Mouse (Mus musculus): Measurements from ENCODE around the gene Olfr560. TPM values are rescaled to one million over a fixed set of nuclear protein-coding genes. Genes with fewer than 3 reads are reported as not detected.

Gene Olfr560
- polyA plus RNA-seq, 1 experiment from 2014 or later: not detected

DNA sequence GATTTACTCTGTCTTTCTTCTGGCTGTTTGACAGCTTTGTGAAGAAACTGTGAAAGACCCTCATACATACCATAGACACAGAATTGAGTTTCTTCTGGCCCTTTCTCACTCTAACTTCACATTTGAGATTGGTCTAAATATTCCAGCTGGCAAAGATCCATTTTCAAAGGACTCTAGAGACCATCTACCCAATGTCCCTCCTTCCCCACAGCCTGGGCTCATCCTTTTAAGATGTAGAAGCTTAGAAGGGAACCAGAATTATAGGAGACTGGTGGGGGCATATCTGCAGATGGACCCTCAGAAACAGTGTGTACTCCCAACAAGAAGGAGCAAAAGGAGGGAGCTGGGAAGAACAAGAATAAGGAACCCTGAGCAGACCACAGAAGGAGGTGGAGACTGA, 57.3 kb downstream of the Olfr560 start, which contains the start of gene Olfr558:
Gene Olfr558, plus strand, starts transcription at position 301 of the 400 bp plus-strand sequence.
- H3K9ac ChIP-seq (ENCODE audit: low read length): no peak within 1 kb of the TSS
- H3K4me3 ChIP-seq (ENCODE audit: control insufficient read depth in 1 of 2, insufficient read depth in 1 of 2, low read depth in 1 of 2, low read length in 2 of 2): no peak within 1 kb of the TSS
- no peak within 1 kb of the TSS for H3K27ac ChIP-seq (replicated peaks in 1 of 2; ENCODE audit: control insufficient read depth in 1 of 2, insufficient read depth in 1 of 2, low read depth in 2 of 2, low read length in 2 of 2)
- H3K27me3 ChIP-seq (ENCODE audit: control insufficient read depth, insufficient read depth, low read length): no peaks in the 10 kb centered on the region
- ATAC-seq (ENCODE audit: insufficient number of reproducible peaks, insufficient read depth, low FRiP score, low read depth): no peak
- H3K36me3 ChIP-seq (ENCODE audit: control insufficient read depth, insufficient read depth, low read length): no peaks in the 10 kb centered on the region
- H3K4me2 ChIP-seq (ENCODE audit: low read length): no peak within 1 kb of the TSS
- no peaks in the 10 kb centered on the region for H3K4me1 ChIP-seq (ENCODE audit: control insufficient read depth in 2 of 2, insufficient read depth in 2 of 2, low read length in 2 of 2)
- H3K9me3 ChIP-seq (ENCODE audit: control insufficient read depth, low read length): no peaks in the 10 kb centered on the region

Other genes with a start within 250 kb of the Olfr560 start
- not detected in 2 replicates for gene Olfr547, start 224.6 kb downstream of the Olfr560 start, polyA plus RNA-seq (2014; fragmentation: Nextera tagmentation; extraction: Ambion mirVana)
- gene Olfr548-ps1, start 218.5 kb downstream of the Olfr560 start, polyA plus RNA-seq (2014; fragmentation: Nextera tagmentation; extraction: Ambion mirVana): not detected in 2 replicates
- gene Olfr549, start 209.5 kb downstream of the Olfr560 start, polyA plus RNA-seq (2014; fragmentation: Nextera tagmentation; extraction: Ambion mirVana): not detected in 2 replicates
- 0.57 and 0.96 TPM in 2 replicates for gene Trim21, start 193.9 kb downstream of the Olfr560 start, polyA plus RNA-seq (2014; fragmentation: Nextera tagmentation; extraction: Ambion mirVana)
- gene Olfr550, start 187.9 kb downstream of the Olfr560 start, polyA plus RNA-seq (2014; fragmentation: Nextera tagmentation; extraction: Ambion mirVana): not detected in 2 replicates
- not detected in 2 replicates for gene Olfr551, start 167.5 kb downstream of the Olfr560 start, polyA plus RNA-seq (2014; fragmentation: Nextera tagmentation; extraction: Ambion mirVana)
- not detected in 2 replicates for gene Olfr552, start 161.6 kb downstream of the Olfr560 start, polyA plus RNA-seq (2014; fragmentation: Nextera tagmentation; extraction: Ambion mirVana)
- not detected in 2 replicates for gene Olfr553, start 141.1 kb downstream of the Olfr560 start, polyA plus RNA-seq (2014; fragmentation: Nextera tagmentation; extraction: Ambion mirVana)
- gene Olfr554, start 120.9 kb downstream of the Olfr560 start, polyA plus RNA-seq (2014; fragmentation: Nextera tagmentation; extraction: Ambion mirVana): not detected in 2 replicates
- not detected in 2 replicates for gene Olfr555, start 100.5 kb downstream of the Olfr560 start, polyA plus RNA-seq (2014; fragmentation: Nextera tagmentation; extraction: Ambion mirVana)
- gene Olfr556, start 94.5 kb downstream of the Olfr560 start, polyA plus RNA-seq (2014; fragmentation: Nextera tagmentation; extraction: Ambion mirVana): not detected in 2 replicates
- 13.5 and 16.3 TPM in 2 replicates for gene Trim68, start 72.0 kb downstream of the Olfr560 start, polyA plus RNA-seq (2014; fragmentation: Nextera tagmentation; extraction: Ambion mirVana)
- gene Olfr557, start 63.5 kb downstream of the Olfr560 start, polyA plus RNA-seq (2014; fragmentation: Nextera tagmentation; extraction: Ambion mirVana): not detected in 2 replicates
- gene Olfr558, start 57.2 kb downstream of the Olfr560 start, polyA plus RNA-seq (2014; fragmentation: Nextera tagmentation; extraction: Ambion mirVana): 0.20 and 0.30 TPM in 2 replicates
- gene Olfr33, start 40.3 kb downstream of the Olfr560 start, polyA plus RNA-seq (2014; fragmentation: Nextera tagmentation; extraction: Ambion mirVana): not detected in 2 replicates
- 0.12 TPM in 1 of 2 replicates, not detected in the other for gene Olfr559, start 31.9 kb downstream of the Olfr560 start, polyA plus RNA-seq (2014; fragmentation: Nextera tagmentation; extraction: Ambion mirVana)
- gene Olfr78, start 105 bp upstream of the Olfr560 start, polyA plus RNA-seq (2014; fragmentation: Nextera tagmentation; extraction: Ambion mirVana): not detected in 2 replicates
- not detected in 2 replicates for gene Olfr561, start 11.9 kb upstream of the Olfr560 start, polyA plus RNA-seq (2014; fragmentation: Nextera tagmentation; extraction: Ambion mirVana)
- not detected in 2 replicates for gene Olfr564, start 44.1 kb upstream of the Olfr560 start, polyA plus RNA-seq (2014; fragmentation: Nextera tagmentation; extraction: Ambion mirVana)
- not detected in 2 replicates for gene Olfr566, start 99.4 kb upstream of the Olfr560 start, polyA plus RNA-seq (2014; fragmentation: Nextera tagmentation; extraction: Ambion mirVana)
- not detected in 2 replicates for gene Olfr568, start 117.8 kb upstream of the Olfr560 start, polyA plus RNA-seq (2014; fragmentation: Nextera tagmentation; extraction: Ambion mirVana)
- gene Olfr569, start 131.5 kb upstream of the Olfr560 start, polyA plus RNA-seq (2014; fragmentation: Nextera tagmentation; extraction: Ambion mirVana): not detected in 2 replicates
- gene Olfr570, start 135.2 kb upstream of the Olfr560 start, polyA plus RNA-seq (2014; fragmentation: Nextera tagmentation; extraction: Ambion mirVana): not detected in 2 replicates
- not detected in 2 replicates for gene Olfr571, start 158.2 kb upstream of the Olfr560 start, polyA plus RNA-seq (2014; fragmentation: Nextera tagmentation; extraction: Ambion mirVana)
- gene Olfr572, start 165.0 kb upstream of the Olfr560 start, polyA plus RNA-seq (2014; fragmentation: Nextera tagmentation; extraction: Ambion mirVana): not detected in 2 replicates
- not detected in 2 replicates for gene Olfr573-ps1, start 183.2 kb upstream of the Olfr560 start, polyA plus RNA-seq (2014; fragmentation: Nextera tagmentation; extraction: Ambion mirVana)
- gene Olfr574, start 189.1 kb upstream of the Olfr560 start, polyA plus RNA-seq (2014; fragmentation: Nextera tagmentation; extraction: Ambion mirVana): not detected in 2 replicates
- not detected in 2 replicates for gene Olfr575, start 199.4 kb upstream of the Olfr560 start, polyA plus RNA-seq (2014; fragmentation: Nextera tagmentation; extraction: Ambion mirVana)
- not detected in 2 replicates for gene Olfr576, start 203.3 kb upstream of the Olfr560 start, polyA plus RNA-seq (2014; fragmentation: Nextera tagmentation; extraction: Ambion mirVana)
- not detected in 2 replicates for gene Olfr577, start 216.6 kb upstream of the Olfr560 start, polyA plus RNA-seq (2014; fragmentation: Nextera tagmentation; extraction: Ambion mirVana)
- gene Olfr578, start 230.0 kb upstream of the Olfr560 start, polyA plus RNA-seq (2014; fragmentation: Nextera tagmentation; extraction: Ambion mirVana): not detected in 2 replicates

All from heart, embryonic 14.5 days (tissue).